Mouse (Mus musculus) G1E-ER4 (cell line): ENCODE results near the gene Cacna2d3. TPM values are rescaled to one million over a fixed set of nuclear protein-coding genes. Genes with fewer than 3 reads are reported as not detected.

ENCODE experiments used
- GATA1 ChIP-seq: IDR thresholded peaks from one replicate; pipeline ENCODE4 v1.8.0; 2012; ENCODE audit warnings: low read length, inconsistent platforms
- polyA plus RNA-seq: library from polyadenylated mRNA; stranded (reverse); fragments of >175 nt; gene quantifications from 2 replicates; pipeline ENCODE4 v1.2.3, GENCODE M21; 2012

Gene Cacna2d3
- polyA plus RNA-seq = not detected in 2 replicates

GRCm38 (mm10) chr14:29721488-29722385 is at the start of gene Cacna2d3:
Cacna2d3 (minus strand) TSS chr14:29721864.
- TF ChIP-seq GATA1 = no peak

GRCm38 (mm10) chr14:29769486-29769885 is 47.8 kb upstream of the Cacna2d3 start:
- no peak for TF ChIP-seq GATA1

- no peak for TF ChIP-seq GATA1
These were observed 31.2 kb upstream of the Cacna2d3 start for GRCm38 (mm10) chr14:29752876-29753275.

GRCm38 (mm10) chr14:29738751-29739150 is 17.1 kb upstream of the Cacna2d3 start:
- TF ChIP-seq GATA1 = no peak

- no peak for TF ChIP-seq GATA1
These were observed 8.6 kb upstream of the Cacna2d3 start for GRCm38 (mm10) chr14:29730256-29730655.

GRCm38 (mm10) chr14:29729009-29729408 is 7.3 kb upstream of the Cacna2d3 start:
- no peak for TF ChIP-seq GATA1

GRCm38 (mm10) chr14:29727596-29727995 is 5.9 kb upstream of the Cacna2d3 start:
- TF ChIP-seq GATA1 = no peak

GRCm38 (mm10) chr14:29723267-29723666 is 1.6 kb upstream of the Cacna2d3 start:
- no peak for TF ChIP-seq GATA1

GRCm38 (mm10) chr14:29722386-29723221 is 940 bp upstream of the Cacna2d3 start:
- TF ChIP-seq GATA1 = no peak

- no peak for TF ChIP-seq GATA1
These were observed 555 bp downstream of the Cacna2d3 start for GRCm38 (mm10) chr14:29721131-29721487.

- no peak for TF ChIP-seq GATA1
These were observed 1.2 kb downstream of the Cacna2d3 start for GRCm38 (mm10) chr14:29720334-29720911.

- no peak for TF ChIP-seq GATA1
These were observed 9.0 kb downstream of the Cacna2d3 start for GRCm38 (mm10) chr14:29712621-29713020.

GRCm38 (mm10) chr14:29707561-29708335 is 13.9 kb downstream of the Cacna2d3 start:
- no peak for TF ChIP-seq GATA1

GRCm38 (mm10) chr14:29702762-29703161 is 18.9 kb downstream of the Cacna2d3 start:
- TF ChIP-seq GATA1 = no peak

- TF ChIP-seq GATA1 = no peak
These were observed 25.5 kb downstream of the Cacna2d3 start for GRCm38 (mm10) chr14:29696131-29696530.
